Mouse (Mus musculus) stomach, postnatal 0 days (tissue): Measurements from ENCODE around the gene Arpp21. TPM values are rescaled to one million over a fixed set of nuclear protein-coding genes. Genes with fewer than 3 reads are reported as not detected.

Source experiments
- ATAC-seq: fragments of 200-750 bp; cut with Nextera tagmentation; 2 replicates; pipeline ENCODE4 v1.8.0; 2017; ENCODE audit not compliant: low FRiP score, low TSS enrichment
- DNase-seq: peaks from one replicate; pipeline ENCODE4 v3.0.0-alpha.2; 2016; ENCODE audit warnings: low spot score
- H3K27ac ChIP-seq: fragments of 300-500 bp; sonication (generic); replicated peaks from 2 replicates; pipeline ENCODE4 v1.5.1; 2014; ENCODE audit warnings: mild to moderate bottlenecking, control low read depth
- H3K27me3 ChIP-seq: fragments of 300-500 bp; sonication (generic); 2 replicates; pipeline ENCODE4 v1.6.1; 2014; ENCODE audit warnings: low read length; ENCODE audit not compliant: control insufficient read depth, insufficient read depth
- H3K36me3 ChIP-seq: fragments of 300-500 bp; sonication (generic); 2 replicates; pipeline ENCODE4 v1.6.1; 2014; ENCODE audit warnings: low read length, mixed read lengths; ENCODE audit not compliant: control insufficient read depth, insufficient read depth
- H3K4me1 ChIP-seq: fragments of 300-500 bp; sonication (generic); replicated peaks from 2 replicates; pipeline ENCODE4 v1.6.1; 2014; ENCODE audit warnings: antibody characterized with exemption; ENCODE audit not compliant: control insufficient read depth, insufficient read depth
- H3K4me2 ChIP-seq: fragments of 300-500 bp; sonication (generic); replicated peaks from 2 replicates; pipeline ENCODE4 v1.6.1; 2014; ENCODE audit warnings: low read depth, mild to moderate bottlenecking, control low read depth, moderate library complexity
- H3K4me3 ChIP-seq: fragments of 300-500 bp; sonication (generic); 2 replicates; pipeline ENCODE4 v1.5.1; 2014; ENCODE audit warnings: low read depth, low read length, control low read depth
- H3K9ac ChIP-seq: fragments of 300-500 bp; sonication (generic); 2 replicates; pipeline ENCODE4 v1.6.1; 2014; ENCODE audit warnings: mild to moderate bottlenecking, low read length, control low read depth, mixed read lengths
- H3K9me3 ChIP-seq: fragments of 300-500 bp; sonication (generic); 2 replicates; pipeline ENCODE4 v1.6.1; 2016; ENCODE audit warnings: low read length; ENCODE audit not compliant: control insufficient read depth
- CTCF ChIP-seq: IDR thresholded peaks from 2 replicates; pipeline ENCODE4 v1.5.1; 2016; ENCODE audit warnings: antibody characterized with exemption, low read depth, mild to moderate bottlenecking, moderate library complexity
- EP300 ChIP-seq: optimal IDR thresholded peaks from 2 replicates; pipeline ENCODE3; 2016; ENCODE audit warnings: antibody characterized with exemption
- WGBS: fragments of 180-500 bp; shearing (Covaris S2); extraction: QIAGEN DNeasy Blood & Tissue Kit; methylation state at CpG from one replicate; pipeline ENCODE4 v1.1.7; 2014; 5-methylcytosine and 5-hydroxymethylcytosine counted together
- polyA plus RNA-seq: library from polyadenylated mRNA; unstranded; fragments of >200 nt; fragmentation: Nextera tagmentation; extraction: Ambion mirVana; gene quantifications from 2 replicates; pipeline ENCODE4 v1.2.1, GENCODE M21; 2015

Gene Arpp21
- polyA plus RNA-seq, 1 experiment from 2014 or later, result 1.2 TPM

- ATAC-seq, result no peak
- no peaks in the 10 kb centered on the region for H3K36me3 ChIP-seq
- H3K4me2 ChIP-seq, result no peak overlapping the region
- 73% methylated on average over 5 of the region's 5 CpGs for WGBS
- H3K9me3 ChIP-seq, result no peaks in the 10 kb centered on the region
- H3K4me1 ChIP-seq, result no peaks in the 10 kb centered on the region
- DNase-seq, result no peak
- H3K9ac ChIP-seq, result no peak overlapping the region
- H3K27me3 ChIP-seq, result no peaks in the 10 kb centered on the region
- H3K4me3 ChIP-seq, result no peak overlapping the region
- TF ChIP-seq CTCF (no peak), EP300 (no peak)
- no peak overlapping the region for H3K27ac ChIP-seq
These were observed 160.5 kb downstream of the Arpp21 start for GRCm38 (mm10) chr9:112075273-112075672.

GRCm38 (mm10) chr9:112074872-112075271 lies 160.9 kb downstream of the Arpp21 start:
- H3K9ac ChIP-seq, result no peak overlapping the region
- ATAC-seq, result no peak
- TF ChIP-seq CTCF (no peak), EP300 (no peak)
- no peak overlapping the region for H3K4me3 ChIP-seq
- no peaks in the 10 kb centered on the region for H3K9me3 ChIP-seq
- no peak for DNase-seq
- no peak overlapping the region for H3K27ac ChIP-seq
- no peak overlapping the region for H3K4me2 ChIP-seq
- H3K4me1 ChIP-seq, result no peaks in the 10 kb centered on the region
- H3K36me3 ChIP-seq, result no peaks in the 10 kb centered on the region
- no peaks in the 10 kb centered on the region for H3K27me3 ChIP-seq
- WGBS, result 47% methylated on average over 5 of the region's 5 CpGs

DNA sequence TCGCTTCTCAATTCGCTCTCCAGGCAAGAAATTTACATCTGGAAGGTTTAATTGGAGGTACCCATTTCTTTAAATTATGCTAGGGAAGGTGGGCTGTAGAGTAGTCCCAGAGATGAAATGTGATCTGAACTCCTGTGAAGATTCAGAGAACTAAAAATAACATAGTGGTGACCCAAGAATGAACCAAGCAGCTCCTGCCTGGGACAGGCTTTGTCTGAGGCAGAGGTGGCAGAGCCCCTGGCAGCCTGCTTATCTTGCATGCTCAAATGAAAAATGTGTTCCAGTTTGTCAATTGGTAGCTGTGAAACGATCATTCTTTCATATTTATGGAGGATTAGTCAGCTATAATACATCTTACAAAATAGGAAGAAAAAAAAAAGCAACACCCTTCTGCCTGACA lies 164.4 kb downstream of the Arpp21 start:
- TF ChIP-seq EP300 (no peak), CTCF (no peak)
- ATAC-seq, result no peak

DNA sequence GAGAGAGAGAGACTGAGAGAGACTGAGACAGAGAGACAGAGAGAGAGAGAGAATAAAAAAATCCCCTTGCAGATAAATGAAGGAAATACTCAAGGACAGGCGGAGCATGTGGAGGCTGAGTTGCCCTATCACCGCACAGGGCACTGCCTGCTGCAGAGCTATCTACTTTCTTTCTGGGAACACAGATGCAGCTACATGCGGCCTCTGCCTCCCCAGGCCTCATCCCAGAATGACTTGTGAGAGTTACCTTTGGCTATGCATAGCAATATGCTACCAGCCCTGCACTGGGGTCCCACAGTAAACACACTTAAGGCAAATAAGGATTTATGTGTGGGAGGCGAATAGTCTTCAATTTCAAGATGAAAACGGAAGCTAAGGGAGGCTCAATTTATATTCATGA lies 164.8 kb downstream of the Arpp21 start:
- 35% methylated on average over 5 of the region's 5 CpGs for WGBS
- ATAC-seq (no peak), DNase-seq (no peak)
- Histone ChIP-seq H3K9me3 (no peaks in the 10 kb centered on the region), H3K27me3 (no peaks in the 10 kb centered on the region), H3K4me3 (no peak overlapping the region), H3K36me3 (no peaks in the 10 kb centered on the region), H3K27ac (no peak overlapping the region), H3K4me2 (no peak overlapping the region), H3K9ac (no peak overlapping the region), H3K4me1 (no peaks in the 10 kb centered on the region)
- TF ChIP-seq CTCF (no peak), EP300 (no peak)

More for the DNA sequence above, 164.4 kb downstream of the Arpp21 start:
- no peaks in the 10 kb centered on the region for H3K27me3 ChIP-seq
- H3K9me3 ChIP-seq, result no peaks in the 10 kb centered on the region
- no peak for DNase-seq
- no peak overlapping the region for H3K27ac ChIP-seq
- no peak overlapping the region for H3K4me2 ChIP-seq
- H3K4me1 ChIP-seq, result no peaks in the 10 kb centered on the region
- no peak overlapping the region for H3K9ac ChIP-seq
- no peak overlapping the region for H3K4me3 ChIP-seq
- WGBS, result 36% methylated on average over 3 of the region's 3 CpGs
- no peaks in the 10 kb centered on the region for H3K36me3 ChIP-seq

- Histone ChIP-seq H3K9ac (no peak overlapping the region), H3K4me3 (no peak overlapping the region), H3K36me3 (no peaks in the 10 kb centered on the region), H3K27me3 (no peaks in the 10 kb centered on the region), H3K27ac (no peak overlapping the region), H3K4me2 (no peak overlapping the region), H3K4me1 (no peaks in the 10 kb centered on the region), H3K9me3 (no peaks in the 10 kb centered on the region)
- no peak for TF ChIP-seq CTCF
- TF ChIP-seq EP300, result no peak
- no peak for ATAC-seq
- 86% methylated on average over 5 of the region's 5 CpGs for WGBS
- no peak for DNase-seq
These were observed 167.5 kb downstream of the Arpp21 start for GRCm38 (mm10) chr9:112068250-112068649.

DNA sequence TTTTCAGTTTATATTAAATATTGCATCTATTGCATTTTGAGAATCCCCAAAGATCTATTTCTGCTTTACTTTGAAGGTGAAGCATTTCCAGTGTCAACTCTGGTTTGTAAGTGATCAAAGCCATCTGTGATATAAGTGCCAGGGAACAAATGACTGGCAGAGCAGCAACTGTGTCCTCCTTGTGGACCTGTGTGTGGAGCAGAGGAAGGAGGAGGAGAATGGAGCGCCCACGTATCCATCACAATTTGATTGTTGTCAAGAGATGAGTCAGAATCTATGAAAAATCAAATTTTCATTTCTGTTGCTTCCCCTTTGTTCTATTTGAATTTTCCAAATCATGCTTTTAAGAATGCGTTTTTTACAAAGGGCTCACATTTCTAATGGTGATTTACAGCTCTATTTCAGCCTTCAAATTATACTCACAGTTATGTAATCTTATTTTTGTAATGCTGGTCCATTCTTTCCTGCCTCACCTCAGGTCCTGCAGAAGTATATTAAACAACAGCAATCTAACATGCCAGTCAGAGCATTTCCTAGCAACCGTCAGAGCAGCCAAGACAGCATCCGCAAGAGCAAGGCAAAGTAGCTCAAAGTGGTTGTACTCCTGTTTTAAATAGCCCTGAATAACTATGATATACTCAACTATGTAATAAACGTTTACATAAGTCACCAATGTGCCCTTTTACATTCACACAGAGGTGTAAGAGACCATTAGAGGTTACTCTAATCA lies 174.9 kb downstream of the Arpp21 start:
- no peaks in the 10 kb centered on the region for H3K36me3 ChIP-seq
- ATAC-seq (no peak), DNase-seq (no peak)
- TF ChIP-seq EP300, result no peak
- no peak for TF ChIP-seq CTCF
- no peak overlapping the region for H3K4me3 ChIP-seq
- no peak overlapping the region for H3K4me2 ChIP-seq
- WGBS, result 61% methylated on average over 6 of the region's 6 CpGs
- no peaks in the 10 kb centered on the region for H3K9me3 ChIP-seq
- H3K27ac ChIP-seq, result no peak overlapping the region
- no peaks in the 10 kb centered on the region for H3K4me1 ChIP-seq
- H3K9ac ChIP-seq, result no peak overlapping the region
- no peaks in the 10 kb centered on the region for H3K27me3 ChIP-seq
